ENCODE assay signal across 18 mouse cellular contexts in the genomic region with DNA sequence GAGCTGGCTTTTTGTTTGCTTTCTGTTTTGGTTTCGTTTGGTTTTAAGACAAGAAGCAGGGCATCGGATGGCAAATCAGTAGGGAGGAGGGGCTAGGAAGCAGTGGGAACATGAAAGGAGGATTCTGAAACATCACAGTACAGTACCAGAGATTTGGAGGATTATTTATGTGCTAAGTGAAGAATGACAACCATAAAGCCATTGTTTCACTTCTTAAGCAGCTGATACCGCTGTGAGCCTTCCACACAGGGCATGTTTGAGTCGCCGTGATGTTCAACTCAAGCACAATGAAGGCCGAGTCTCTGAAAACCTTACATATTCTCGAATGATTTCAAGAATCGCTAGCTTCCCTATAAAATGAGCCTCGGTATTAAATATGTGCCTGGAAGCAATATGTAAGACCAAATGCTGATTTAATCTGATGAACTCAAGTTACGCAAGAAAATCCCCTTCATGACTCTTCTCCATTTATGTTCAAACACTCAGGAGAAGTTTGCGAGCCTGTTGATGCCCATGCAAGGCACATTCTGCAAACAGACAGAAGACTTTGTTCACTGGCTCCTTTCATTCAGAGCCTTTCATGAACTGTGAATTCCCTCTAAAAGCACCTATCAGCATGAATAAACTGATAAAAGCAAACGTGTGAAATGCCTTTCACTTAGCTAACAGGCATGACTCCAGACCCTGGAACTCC.
DNase-seq lines count a peak whose midpoint lies in the region; ATAC-seq and TF ChIP-seq lines count a peak whose summit lies in the region.
"Had no signal": no experiment of that assay in that cellular context is flagged by ENCODE, and none has a peak within 500 bp of the region (broad histone marks: within the 10 kb centered on the region; RNA-seq: fewer than 3 reads in every experiment).

No protein-coding gene starts in this region.

- TF ChIP-seq POLR2A in myocyte (IDR thresholded peaks at IDR 0.05; ENCODE audit: insufficient read length, low read depth): no peak

- H3ac ChIP-seq in myocyte (ENCODE audit: control insufficient read depth, insufficient read length): no peak overlapping the region

- no peak for TF ChIP-seq CTCF in lung, embryonic 14.5 days (IDR thresholded peaks at IDR 0.05; ENCODE audit: low read depth)
- no peak for TF ChIP-seq CTCF in lung, postnatal 0 days (IDR thresholded peaks at IDR 0.05)

- no peak overlapping the region for H3K4me2 ChIP-seq in lung, embryonic 14.5 days
- H3K4me2 ChIP-seq in lung, postnatal 0 days (replicated peaks; ENCODE audit: low read depth, low read length): no peak overlapping the region; the same call in 1 of the 2 replicates
- H3K4me2 ChIP-seq in myocyte (ENCODE audit: low read depth): peak overlapping the region; percentile 25
- H3K4me2 ChIP-seq: heart, embryonic 12.5 days; kidney, embryonic 15.5 days; limb, embryonic 15.5 days had no signal

- ATAC-seq in lung, embryonic 14.5 days (ENCODE audit: insufficient read depth): no peak
- no peak for ATAC-seq in lung, postnatal 0 days
- ATAC-seq: forebrain, postnatal 0 days had no signal

- no peak overlapping the region for H3K9ac ChIP-seq in lung, embryonic 14.5 days
- no peak overlapping the region for H3K9ac ChIP-seq in lung, postnatal 0 days (replicated peaks; ENCODE audit: low read depth)
- H3K9ac ChIP-seq: forebrain, postnatal 0 days; heart, embryonic 12.5 days; kidney, embryonic 15.5 days; limb, embryonic 15.5 days had no signal

- 51% methylated on average over 12 of the region's 12 CpGs for WGBS in lung, embryonic 14.5 days
- WGBS in lung, postnatal 0 days: 55% methylated on average over 12 of the region's 12 CpGs
- WGBS in midbrain, embryonic 10.5 days: 57% methylated on average over 12 of the region's 12 CpGs

- TF ChIP-seq EP300 in lung, postnatal 0 days (IDR thresholded peaks at IDR 0.05): no peak

- H3K9me3 ChIP-seq in lung, embryonic 14.5 days (ENCODE audit: low read depth, low read length): no peaks in the 10 kb centered on the region
- no peaks in the 10 kb centered on the region for H3K9me3 ChIP-seq in lung, postnatal 0 days (ENCODE audit: low read length)
- H3K9me3 ChIP-seq in midbrain, embryonic 10.5 days (replicated peaks): no peaks in the 10 kb centered on the region
- H3K9me3 ChIP-seq: heart, embryonic 12.5 days; kidney, embryonic 15.5 days; limb, embryonic 15.5 days had no signal

- DNase-seq in lung, embryonic 14.5 days: no peak
- no peak for DNase-seq in lung, postnatal 0 days (ENCODE audit: low spot score)
- DNase-seq in midbrain, embryonic 10.5 days (ENCODE audit: low spot score): no peak
- no peak for DNase-seq in heart, postnatal 25 days (ENCODE audit: low spot score)
- no peak for DNase-seq in kidney, adult 9 months
- DNase-seq in cerebellum, adult 11 months: no peak
- DNase-seq: adrenal gland, postnatal 10 days; B cell, adult 2 months; cerebellum, adult 8-10 months; forebrain, postnatal 0 days; gastrocnemius, adult 2 months; retina, postnatal 1 day; thymus, adult 18-20 months had no signal

- no peaks in the 10 kb centered on the region; the same call in 1 of the 2 replicates for H3K4me1 ChIP-seq in lung, embryonic 14.5 days (ENCODE audit: insufficient read depth)
- H3K4me1 ChIP-seq in lung, postnatal 0 days (ENCODE audit: insufficient read depth, low read depth, low read length): 0 out of 2 replicates have a peak, but pooled peaks cover 4% of the 10 kb centered on the region
- peaks cover 31% of the 10 kb centered on the region for H3K4me1 ChIP-seq in midbrain, embryonic 10.5 days
- H3K4me1 ChIP-seq: heart, embryonic 12.5 days; kidney, embryonic 15.5 days; limb, embryonic 15.5 days had no signal

- H3K36me3 ChIP-seq in lung, embryonic 14.5 days (ENCODE audit: insufficient read depth): no peaks in the 10 kb centered on the region
- H3K36me3 ChIP-seq in lung, postnatal 0 days (ENCODE audit: insufficient read depth, low read length): no peaks in the 10 kb centered on the region
- no peaks in the 10 kb centered on the region for H3K36me3 ChIP-seq in midbrain, embryonic 10.5 days
- H3K36me3 ChIP-seq in myocyte (ENCODE audit: control insufficient read depth, insufficient read depth): no peaks in the 10 kb centered on the region
- H3K36me3 ChIP-seq: heart, embryonic 12.5 days; kidney, embryonic 15.5 days; limb, embryonic 15.5 days had no signal

- H3K27me3 ChIP-seq in lung, embryonic 14.5 days (ENCODE audit: insufficient read depth, low read length): no peaks in the 10 kb centered on the region
- H3K27me3 ChIP-seq in lung, postnatal 0 days (replicated peaks; ENCODE audit: insufficient read depth, low read length): no peaks in the 10 kb centered on the region
- peaks cover 29% of the 10 kb centered on the region for H3K27me3 ChIP-seq in midbrain, embryonic 10.5 days (ENCODE audit: low read depth, poor library complexity, severe bottlenecking)
- no peaks in the 10 kb centered on the region for H3K27me3 ChIP-seq in myocyte (ENCODE audit: control insufficient read depth, insufficient read depth, insufficient read length)
- H3K27me3 ChIP-seq: heart, embryonic 12.5 days; kidney, embryonic 15.5 days; limb, embryonic 15.5 days had no signal

- intact Hi-C loops in heart, postnatal 25 days (cut with DNase I): loop anchor here (10.0 kb wide), 1 partner anchor 955 kb away; no protein-coding TSS in a partner anchor

- H3K27ac ChIP-seq in lung, embryonic 14.5 days (ENCODE audit: low read depth): peak overlapping the region; percentile 20; the same call in 1 of the 2 replicates
- H3K27ac ChIP-seq in lung, postnatal 0 days (ENCODE audit: low read length): no peak overlapping the region
- 0 out of 2 replicates have a peak overlapping the region, but pooled peaks have one; percentile 24 for H3K27ac ChIP-seq in midbrain, embryonic 10.5 days (replicated peaks)
- H3K27ac ChIP-seq: gastrocnemius, adult 2 months; kidney, embryonic 15.5 days; limb, embryonic 15.5 days had no signal

- H3K79me2 ChIP-seq in myocyte (ENCODE audit: control insufficient read depth, insufficient read depth): no peaks in the 10 kb centered on the region

- H3K4me3 ChIP-seq in lung, embryonic 14.5 days (ENCODE audit: low read depth, low read length): no peak overlapping the region
- no peak overlapping the region for H3K4me3 ChIP-seq in lung, postnatal 0 days (ENCODE audit: low read depth, low read length)
- no peak overlapping the region for H3K4me3 ChIP-seq in midbrain, embryonic 10.5 days
- H3K4me3 ChIP-seq in myocyte: no peak overlapping the region
- H3K4me3 ChIP-seq: erythroblast, embryonic 14.5 days; gastrocnemius, adult 2 months; heart, embryonic 12.5 days; kidney, embryonic 15.5 days; limb, embryonic 15.5 days had no signal

TF ChIP-seq in myocyte, 11 proteins besides CTCF, POLR2A, EP300 and RAD21:
- TF ChIP-seq MYOG (IDR thresholded peaks at IDR 0.05; ENCODE audit: control insufficient read depth in 1 of 3, insufficient read depth in 1 of 3, insufficient read length in 2 of 3, low read depth in 2 of 3) (no peak), MAX (IDR thresholded peaks at IDR 0.05; ENCODE audit: low read depth) (no peak), SRF (IDR thresholded peaks at IDR 0.05; ENCODE audit: control insufficient read depth, insufficient read length, low read depth) (no peak), POLR2AphosphoS2 (IDR thresholded peaks at IDR 0.05; ENCODE audit: insufficient read length, low read depth) (no peak), MYOD1 (IDR thresholded peaks at IDR 0.05; ENCODE audit: control insufficient read depth in 1 of 3, insufficient read length in 2 of 3, low read depth in 2 of 3) (no peak)
